Mouse (Mus musculus) cerebellum, postnatal 4 days (tissue): ENCODE measurements at regions not wholly inside any gene's neighbourhood (a gene's known extent, or its start where the extent isn't known, plus 50 kb on each side); places are given as distances from the start of the nearest gene placed in this dataset.
"Not testable (repeated sequence)": the region's sequence is repeated elsewhere in the genome, so short reads cannot be mapped to it uniquely, and the experiment has no call there.

Experiments
- DNase-seq, 2 experiments: peaks; one replicate each; pipeline ENCODE4 v3.0.0; 2022; ENCODE audit warnings: low spot score in 2 of 2, mixed read lengths in 1 of 2

GRCm38 (mm10) chr16:12700088-12700487 is 409.4 kb upstream of the Ercc4 start:
- no peak for DNase-seq

GRCm38 (mm10) chr16:12703818-12704590 is 405.5 kb upstream of the Ercc4 start:
- no peak for DNase-seq

GRCm38 (mm10) chr16:12706907-12707306 is 402.6 kb upstream of the Ercc4 start:
- DNase-seq = no peak

GRCm38 (mm10) chr16:12721368-12721767 is 388.1 kb upstream of the Ercc4 start:
- not testable (repeated sequence) for DNase-seq

GRCm38 (mm10) chr16:12726043-12726442 is 383.4 kb upstream of the Ercc4 start:
- no peak for DNase-seq

- not testable (repeated sequence) for DNase-seq
These were observed 379.2 kb upstream of the Ercc4 start for GRCm38 (mm10) chr16:12730167-12730730.

GRCm38 (mm10) chr16:12731588-12731987 is 377.9 kb upstream of the Ercc4 start:
- no peak for DNase-seq

- no peak for DNase-seq
These were observed 367.0 kb upstream of the Ercc4 start for GRCm38 (mm10) chr16:12742472-12742871.

GRCm38 (mm10) chr16:12753181-12753580 is 356.3 kb upstream of the Ercc4 start:
- no peak for DNase-seq

GRCm38 (mm10) chr16:12754361-12754760 is 355.1 kb upstream of the Ercc4 start:
- no peak for DNase-seq

GRCm38 (mm10) chr16:12758594-12758993 is 350.9 kb upstream of the Ercc4 start:
- no peak for DNase-seq

- no peak for DNase-seq
These were observed 345.3 kb upstream of the Ercc4 start for GRCm38 (mm10) chr16:12764166-12764565.

GRCm38 (mm10) chr16:12764608-12765007 is 344.9 kb upstream of the Ercc4 start:
- DNase-seq = no peak

- no peak for DNase-seq
These were observed 342.6 kb upstream of the Ercc4 start for GRCm38 (mm10) chr16:12766846-12767245.

GRCm38 (mm10) chr16:12768161-12768895 is 341.2 kb upstream of the Ercc4 start:
- DNase-seq = no peak

GRCm38 (mm10) chr16:12770482-12770881 is 339.0 kb upstream of the Ercc4 start:
- no peak for DNase-seq

GRCm38 (mm10) chr16:12772535-12772934 is 336.9 kb upstream of the Ercc4 start:
- no peak for DNase-seq

- no peak for DNase-seq
These were observed 333.6 kb upstream of the Ercc4 start for GRCm38 (mm10) chr16:12775876-12776275.

GRCm38 (mm10) chr16:12779079-12779478 is 330.4 kb upstream of the Ercc4 start:
- DNase-seq = no peak

- no peak for DNase-seq
These were observed 328.8 kb upstream of the Ercc4 start for GRCm38 (mm10) chr16:12780635-12781034.

- no peak for DNase-seq
These were observed 323.7 kb upstream of the Ercc4 start for GRCm38 (mm10) chr16:12785828-12786227.

GRCm38 (mm10) chr16:12798523-12798922 is 311.0 kb upstream of the Ercc4 start:
- DNase-seq = no peak

GRCm38 (mm10) chr16:12800181-12800580 is 309.3 kb upstream of the Ercc4 start:
- DNase-seq = no peak
